Mouse (Mus musculus): ENCODE measurements at regions not wholly inside any gene's neighbourhood (a gene's known extent, or its start where the extent isn't known, plus 50 kb on each side); places are given as distances from the start of the nearest gene placed in this dataset.

DNA sequence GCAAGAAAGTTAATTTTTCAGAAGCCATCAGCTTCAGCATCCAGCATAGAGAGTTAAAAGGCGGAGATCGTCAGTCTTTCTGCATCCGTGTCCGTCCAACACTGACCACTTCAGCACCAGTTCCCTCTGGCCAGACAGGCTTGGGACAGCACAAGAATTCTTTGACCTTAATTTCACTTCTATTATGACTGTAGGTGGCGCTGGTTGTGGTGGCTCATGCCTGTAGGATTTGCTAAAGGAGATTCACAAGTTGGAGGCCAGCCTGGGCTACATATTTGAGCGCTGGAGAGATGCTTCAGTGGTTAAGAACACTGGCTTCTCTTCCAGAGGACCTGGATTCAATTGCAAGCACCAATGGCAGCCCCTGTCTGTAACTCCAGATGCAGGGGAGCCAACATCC lies 66.0 kb downstream of the Amer2 start:
- no peak for DNase-seq (ENCODE audit: extremely low spot score in 1 of 2, low spot score in 1 of 2)

DNA sequence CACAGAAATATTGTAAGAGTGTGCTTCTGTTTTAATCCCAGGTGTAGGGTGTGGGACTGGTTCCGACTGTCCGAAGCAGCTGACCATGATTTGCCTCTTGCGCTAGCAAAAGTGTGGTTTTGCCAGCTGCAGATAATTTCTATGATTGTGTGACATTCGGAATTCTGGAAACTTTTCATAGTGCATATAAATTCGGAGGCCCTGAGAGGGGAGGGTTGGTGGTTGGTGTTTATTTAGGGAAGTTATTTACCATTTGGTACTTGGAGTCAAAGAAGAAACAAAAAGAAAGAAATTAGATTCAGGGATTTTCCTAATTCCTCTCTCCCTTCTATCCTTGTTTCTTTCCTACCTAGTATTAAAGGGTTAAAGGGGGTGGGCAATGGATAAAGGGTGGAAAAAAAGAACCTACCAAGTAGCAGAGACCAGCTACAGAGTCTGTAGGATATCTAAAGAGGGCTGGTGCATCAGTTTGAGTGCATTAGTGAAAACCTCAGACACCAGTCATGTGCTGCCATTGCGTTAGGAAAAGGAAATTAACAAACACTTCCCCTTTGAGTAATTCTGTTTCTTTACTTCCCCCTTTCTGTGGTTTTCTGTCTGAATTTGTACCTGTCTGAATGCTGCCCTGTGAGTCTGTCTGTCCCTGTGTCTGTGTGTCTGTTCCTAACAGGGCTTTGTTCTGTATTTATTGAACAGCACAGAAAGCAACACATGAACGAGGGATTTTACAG lies 70.9 kb downstream of the Amer2 start:
- DNase-seq (ENCODE audit: extremely low spot score in 1 of 2, low spot score in 1 of 2) = no peak

DNA sequence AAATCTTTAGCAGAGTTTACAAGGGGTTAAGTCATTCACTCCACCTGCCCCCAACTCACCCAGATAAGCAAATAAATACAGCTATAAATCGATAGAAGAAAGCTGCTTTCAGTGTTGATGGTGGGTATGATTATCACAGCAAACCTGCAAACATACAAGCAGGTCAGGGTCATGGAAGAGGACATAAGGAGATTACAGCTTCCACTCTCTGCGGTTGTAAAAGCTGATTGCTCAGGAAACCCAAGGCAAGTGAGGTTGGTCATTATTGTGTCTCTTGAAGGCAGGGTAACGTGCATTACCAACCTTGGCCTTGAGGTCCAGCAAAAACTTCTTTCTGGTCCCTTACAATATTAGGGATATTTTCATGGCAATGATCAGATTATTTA lies 71.5 kb downstream of the Amer2 start:
- no peak for DNase-seq (ENCODE audit: extremely low spot score in 1 of 2, low spot score in 1 of 2)

DNA sequence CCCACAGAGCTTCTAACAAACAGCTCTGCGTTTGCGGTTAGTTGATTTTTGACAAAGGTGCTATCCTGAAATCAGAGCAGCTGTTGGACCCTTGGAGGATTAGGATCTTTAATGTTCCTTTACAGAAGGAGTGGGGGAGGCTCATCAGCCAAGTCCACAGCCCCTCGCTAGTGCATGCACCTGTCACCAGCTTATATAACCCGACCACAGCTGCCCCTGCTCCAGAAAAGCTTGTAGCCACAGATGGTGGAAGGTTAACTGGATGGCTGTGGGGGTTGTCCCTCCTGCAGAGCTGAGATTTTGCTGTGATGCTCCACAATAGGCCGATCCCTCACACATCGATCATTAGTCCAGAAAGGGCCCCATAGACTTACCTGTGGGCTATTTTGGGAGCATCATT lies 73.0 kb downstream of the Amer2 start:
- no peak for DNase-seq (ENCODE audit: extremely low spot score in 1 of 2, low spot score in 1 of 2)

DNA sequence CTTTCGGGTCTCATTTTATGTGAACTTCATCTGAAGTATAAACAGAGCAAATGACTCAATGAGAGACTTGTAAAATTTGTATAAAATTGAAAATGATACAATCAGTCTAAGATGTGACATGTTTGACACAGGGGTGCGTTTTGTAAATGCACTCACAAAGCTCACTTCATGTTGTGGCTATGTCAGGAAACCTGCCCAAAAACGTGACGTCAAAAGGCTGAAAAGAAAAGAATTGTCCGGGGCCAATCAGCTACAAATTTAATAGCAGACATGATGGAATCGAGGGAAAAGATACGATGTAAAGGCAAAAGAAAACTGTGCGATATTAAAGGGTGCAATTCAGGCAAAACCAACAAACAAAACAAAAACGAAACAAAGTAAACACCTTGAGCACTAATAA lies 78.2 kb downstream of the Amer2 start:
- DNase-seq (ENCODE audit: extremely low spot score in 1 of 2, low spot score in 1 of 2) = no peak

DNA sequence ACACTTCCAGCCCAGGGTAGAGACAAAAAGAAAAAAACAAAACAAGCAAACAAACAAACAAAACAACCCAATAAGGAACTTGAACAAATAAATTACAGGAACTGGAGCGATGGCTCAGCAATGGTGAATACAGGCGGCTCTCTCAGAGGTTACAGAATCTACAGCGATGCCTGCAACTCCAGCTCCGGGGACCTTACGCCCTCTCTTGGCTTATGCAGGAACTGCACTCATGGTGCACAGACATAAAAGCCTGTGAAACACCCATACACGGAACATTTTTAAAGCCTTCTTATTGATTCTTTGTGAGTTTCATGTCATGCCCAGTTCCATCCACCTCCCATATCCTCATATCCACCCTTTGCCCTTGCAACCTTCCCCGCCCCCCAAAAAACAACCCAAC lies 78.6 kb downstream of the Amer2 start:
- no peak for DNase-seq (ENCODE audit: extremely low spot score in 1 of 2, low spot score in 1 of 2)

DNA sequence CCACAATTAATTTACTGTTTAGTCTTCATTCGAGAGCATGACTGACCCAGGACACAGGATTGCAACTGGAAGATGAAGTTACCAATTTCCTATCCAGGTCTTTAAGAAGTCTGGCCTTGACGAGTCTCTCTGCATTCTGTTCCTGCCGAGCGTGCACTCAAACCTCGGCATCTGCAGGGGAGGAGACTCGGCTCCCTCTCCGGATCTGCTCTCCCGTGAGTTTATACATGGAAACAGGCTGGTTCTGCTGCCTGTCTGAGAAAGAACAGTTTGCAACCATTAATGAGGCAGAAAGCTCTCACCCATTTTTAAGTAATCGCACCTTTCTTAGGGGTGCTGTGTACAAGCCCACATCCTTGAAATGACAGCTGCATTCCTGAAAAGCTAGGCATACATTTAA lies 83.7 kb downstream of the Amer2 start:
- peak in 1 of 2 experiments; percentile 17 for DNase-seq (ENCODE audit: extremely low spot score in 1 of 2, low spot score in 1 of 2)

DNA sequence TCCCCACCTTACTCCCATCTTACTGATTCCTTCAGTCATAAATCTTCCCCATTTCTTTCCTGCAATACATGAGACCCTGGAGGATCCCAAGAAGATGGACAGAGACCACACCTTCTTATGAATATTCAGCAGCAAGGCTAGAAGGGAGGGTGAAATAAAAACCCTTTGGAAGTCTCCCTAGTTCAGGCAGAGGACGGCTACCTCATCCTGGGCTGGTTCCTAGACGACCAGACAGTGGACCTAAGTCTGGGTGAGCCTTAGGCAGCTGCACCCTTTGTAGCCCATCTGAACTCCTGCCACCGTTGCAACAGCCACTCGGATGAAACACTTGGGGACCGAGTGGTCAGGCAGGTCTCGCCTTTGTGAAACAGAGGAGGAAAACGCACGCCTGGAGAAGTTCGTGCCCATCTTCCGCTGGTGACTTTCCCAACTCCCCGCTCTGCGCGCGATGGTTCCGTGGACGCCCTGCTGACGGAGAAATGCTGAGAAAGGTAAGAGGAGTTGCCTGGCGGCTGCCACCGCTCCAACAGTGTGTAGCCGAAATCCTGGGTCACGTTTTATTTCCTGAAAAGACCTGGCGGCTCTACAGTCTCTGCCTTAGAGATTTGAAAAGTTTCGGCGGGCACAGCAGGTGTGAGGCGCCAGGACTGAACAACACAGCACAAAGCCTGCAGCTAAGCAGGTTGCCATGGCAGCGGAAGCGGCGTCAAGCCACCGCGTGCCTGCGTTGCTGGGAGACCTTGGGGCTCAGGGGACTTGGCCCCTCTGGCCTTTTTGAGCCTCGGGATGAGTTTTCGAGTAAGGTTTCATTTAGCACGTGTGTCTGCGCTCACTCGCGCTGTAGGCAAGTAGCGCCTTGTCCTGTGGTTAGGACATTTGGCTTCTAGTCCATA lies 112.2 kb downstream of the Amer2 start:
- peak in 1 of 2 experiments; percentile 49 for DNase-seq (ENCODE audit: extremely low spot score in 1 of 2, low spot score in 1 of 2)

DNA sequence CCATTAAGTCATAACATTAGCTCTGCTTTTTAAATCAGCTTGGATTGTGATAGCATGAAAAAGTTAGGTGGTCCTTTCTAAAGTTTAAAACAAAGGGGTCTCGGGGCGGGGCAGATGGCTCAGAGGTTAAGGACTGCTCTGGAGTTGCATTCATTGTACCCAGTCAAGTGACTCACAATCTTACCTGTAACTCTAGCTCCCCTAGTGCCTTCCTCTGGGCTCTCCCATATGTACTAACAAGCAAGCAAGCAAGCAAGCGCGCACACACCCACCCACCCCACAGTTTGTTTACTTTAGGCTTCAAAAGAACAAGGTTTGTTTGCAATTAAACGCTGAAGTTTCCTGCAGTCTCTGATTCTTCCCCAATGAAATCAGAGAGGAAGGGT lies 112.8 kb downstream of the Amer2 start:
- peak in 1 of 2 experiments; percentile 5 for DNase-seq (ENCODE audit: extremely low spot score in 1 of 2, low spot score in 1 of 2)

DNA sequence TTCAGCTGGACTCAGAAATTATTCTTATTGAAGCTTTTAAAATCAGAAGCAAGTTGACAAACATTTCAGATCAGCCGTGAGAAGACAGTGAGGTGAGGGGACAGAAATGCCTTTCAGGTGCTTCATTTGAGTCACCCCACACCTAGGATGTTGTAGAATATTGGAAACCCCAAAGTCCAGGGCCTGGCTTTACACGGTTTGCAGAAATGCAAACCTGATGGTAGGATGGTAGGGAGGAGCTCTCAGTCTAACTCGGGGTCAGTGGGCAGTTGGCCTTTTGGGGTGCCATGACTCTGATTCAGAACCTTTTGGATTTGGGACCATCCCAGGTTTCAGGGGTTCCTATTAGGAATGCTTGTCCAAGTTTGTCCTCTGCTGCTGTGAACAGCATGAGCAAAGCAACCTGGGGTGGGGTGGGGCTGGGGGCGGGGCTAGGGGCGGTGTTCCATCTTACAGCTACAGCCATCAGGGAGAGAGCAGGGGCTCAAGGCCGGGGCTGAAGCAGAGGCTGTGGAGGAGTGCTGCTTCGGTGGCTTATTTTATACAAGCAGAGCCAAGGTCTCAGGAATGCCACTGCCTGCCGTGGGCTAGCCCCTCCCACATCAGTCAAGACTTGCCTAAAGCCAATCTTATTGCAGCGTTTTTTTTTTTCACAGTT lies 113.3 kb downstream of the Amer2 start:
- DNase-seq (ENCODE audit: extremely low spot score in 1 of 2, low spot score in 1 of 2) = no peak

DNA sequence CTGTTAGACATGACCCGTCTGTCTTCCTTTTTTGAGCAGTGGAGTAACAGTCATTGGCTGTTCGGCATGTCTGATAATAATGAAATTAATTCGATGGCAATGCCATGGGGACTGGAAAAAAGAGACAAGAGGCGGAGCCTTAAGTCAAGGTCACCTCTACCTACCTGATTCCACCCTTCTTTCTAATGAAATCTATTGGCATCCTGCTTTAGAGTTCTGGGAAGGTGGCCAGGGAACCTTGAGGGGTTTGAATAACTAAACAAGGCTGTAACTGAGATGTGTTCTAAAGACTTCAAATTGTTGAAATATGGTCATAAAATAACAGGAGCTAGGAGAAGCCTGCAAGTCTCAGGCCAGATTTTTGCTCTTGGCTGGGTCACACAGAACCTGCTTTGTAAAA lies 116.1 kb downstream of the Amer2 start:
- DNase-seq (ENCODE audit: extremely low spot score in 1 of 2, low spot score in 1 of 2) = no peak

DNA sequence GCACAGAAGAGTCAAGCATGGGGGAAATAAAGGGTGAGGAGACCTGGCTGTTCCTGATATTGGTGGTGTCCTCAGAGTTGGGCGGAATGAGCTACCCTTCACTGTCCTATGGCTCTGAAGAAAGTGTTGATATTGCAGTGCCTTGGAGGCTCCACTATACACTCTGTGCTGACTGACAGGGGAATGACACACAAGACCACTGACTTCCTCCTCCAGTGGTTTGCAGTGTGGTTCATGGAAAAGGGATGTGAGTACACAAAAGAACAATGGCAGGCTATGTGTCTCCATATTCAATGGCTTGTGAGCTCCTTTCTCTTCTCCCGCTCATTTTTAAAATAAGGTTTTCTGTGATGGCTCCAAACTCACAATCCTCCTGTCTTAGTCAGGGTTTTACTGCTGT lies 117.8 kb downstream of the Amer2 start:
- DNase-seq (ENCODE audit: extremely low spot score in 1 of 2, low spot score in 1 of 2) = no peak

DNA sequence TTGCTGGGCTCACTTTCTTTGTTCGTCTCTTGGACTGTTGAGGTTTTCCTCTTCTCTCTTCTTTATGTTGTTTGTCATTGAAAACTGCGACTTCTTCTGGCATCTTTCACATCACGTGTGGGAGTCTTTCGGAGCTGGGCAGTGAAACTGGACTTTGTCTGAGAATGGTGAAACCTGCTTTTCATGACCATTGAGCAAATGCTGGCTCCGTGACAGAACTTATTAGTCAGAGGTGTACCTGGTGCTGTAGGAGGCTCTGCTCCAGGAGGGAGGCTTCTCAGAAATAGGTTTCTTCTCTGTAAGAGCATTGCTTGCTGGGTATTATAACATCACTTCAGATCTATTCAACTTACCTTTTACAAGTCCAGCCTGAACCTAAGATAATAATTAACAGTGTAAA lies 122.4 kb downstream of the Amer2 start:
- no peak for DNase-seq (ENCODE audit: extremely low spot score in 1 of 2, low spot score in 1 of 2)

DNA sequence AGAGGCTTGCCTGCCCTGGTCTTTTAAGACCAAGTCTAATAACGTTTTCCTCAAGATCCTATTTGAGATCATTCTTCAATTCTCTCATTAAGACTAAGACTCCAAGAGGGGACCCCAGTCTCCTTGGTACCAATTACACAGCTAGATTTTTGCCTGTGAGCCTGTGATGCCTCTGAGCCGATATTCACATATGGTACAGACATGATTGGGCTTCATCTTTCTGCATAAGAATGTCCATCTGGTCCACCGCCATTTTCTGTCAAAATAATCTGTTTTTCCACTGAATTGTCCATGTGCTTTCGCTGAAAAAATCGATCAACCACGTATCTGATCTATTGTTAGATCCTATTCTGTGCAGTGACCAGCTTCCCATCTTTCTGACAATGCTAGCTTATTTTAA lies 129.5 kb downstream of the Amer2 start:
- no peak for DNase-seq (ENCODE audit: extremely low spot score in 1 of 2, low spot score in 1 of 2)

DNA sequence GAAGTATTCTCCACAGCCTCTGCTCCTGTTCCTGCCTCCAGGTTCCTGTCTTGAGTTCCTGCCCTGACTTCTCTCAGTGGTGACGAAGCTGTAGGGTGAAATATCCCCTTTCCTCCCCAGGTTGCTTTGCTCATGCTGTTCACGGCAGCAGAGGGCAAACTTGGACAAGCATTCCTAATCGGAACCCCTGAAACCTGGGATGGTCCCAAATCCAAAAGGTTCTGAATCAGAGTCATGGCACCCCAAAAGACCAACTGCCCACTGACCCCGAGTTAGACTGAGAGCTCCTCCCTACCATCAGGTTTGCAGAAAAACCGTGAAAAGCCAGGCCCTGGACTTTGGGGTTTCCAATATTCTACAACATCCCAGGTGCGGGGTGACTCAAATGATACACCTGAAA lies 128.7 kb upstream of the Spata13 start:
- no peak for DNase-seq (ENCODE audit: extremely low spot score in 1 of 2, low spot score in 1 of 2)

DNA sequence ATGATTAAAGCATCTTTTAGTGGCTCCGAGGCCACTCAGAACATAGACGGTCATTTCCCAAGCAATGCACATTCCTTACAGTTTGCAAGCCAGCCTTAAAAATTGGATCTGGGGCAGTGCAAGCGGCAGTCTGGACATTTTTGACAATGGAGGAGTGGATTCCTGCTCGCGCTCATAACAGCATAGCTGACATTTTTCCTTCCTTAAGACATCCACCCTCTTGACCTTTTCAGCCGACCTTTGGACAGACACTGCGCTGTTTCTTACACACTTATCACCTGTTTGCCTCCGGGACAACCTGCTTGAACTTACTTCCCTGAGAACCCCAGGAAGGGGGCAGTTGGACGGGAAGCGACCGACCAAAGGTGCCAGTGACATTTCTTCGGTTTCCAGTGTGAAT lies 127.5 kb upstream of the Spata13 start:
- DNase-seq (ENCODE audit: extremely low spot score in 1 of 2, low spot score in 1 of 2) = no peak

DNA sequence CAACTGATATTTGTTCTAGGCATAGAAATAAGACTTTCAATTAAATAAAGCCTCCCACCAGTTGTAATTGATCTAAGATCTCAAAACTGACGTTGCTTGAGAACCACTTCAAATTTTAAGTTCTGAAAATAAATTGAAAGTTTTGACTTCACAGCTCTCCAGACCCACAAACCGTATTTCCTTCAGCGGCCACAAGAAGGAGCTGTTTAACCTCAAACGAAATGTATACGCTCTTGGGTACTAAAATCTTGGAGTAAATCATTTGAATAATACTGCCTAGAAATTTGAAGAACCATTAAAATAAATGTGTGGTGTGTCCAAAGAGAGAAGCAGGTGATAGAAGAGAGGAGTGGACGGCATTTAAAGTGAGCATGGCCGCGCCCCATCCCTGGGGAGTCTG lies 120.2 kb upstream of the Spata13 start:
- peak in 1 of 2 experiments; percentile 64 for DNase-seq (ENCODE audit: extremely low spot score in 1 of 2, low spot score in 1 of 2)

DNA sequence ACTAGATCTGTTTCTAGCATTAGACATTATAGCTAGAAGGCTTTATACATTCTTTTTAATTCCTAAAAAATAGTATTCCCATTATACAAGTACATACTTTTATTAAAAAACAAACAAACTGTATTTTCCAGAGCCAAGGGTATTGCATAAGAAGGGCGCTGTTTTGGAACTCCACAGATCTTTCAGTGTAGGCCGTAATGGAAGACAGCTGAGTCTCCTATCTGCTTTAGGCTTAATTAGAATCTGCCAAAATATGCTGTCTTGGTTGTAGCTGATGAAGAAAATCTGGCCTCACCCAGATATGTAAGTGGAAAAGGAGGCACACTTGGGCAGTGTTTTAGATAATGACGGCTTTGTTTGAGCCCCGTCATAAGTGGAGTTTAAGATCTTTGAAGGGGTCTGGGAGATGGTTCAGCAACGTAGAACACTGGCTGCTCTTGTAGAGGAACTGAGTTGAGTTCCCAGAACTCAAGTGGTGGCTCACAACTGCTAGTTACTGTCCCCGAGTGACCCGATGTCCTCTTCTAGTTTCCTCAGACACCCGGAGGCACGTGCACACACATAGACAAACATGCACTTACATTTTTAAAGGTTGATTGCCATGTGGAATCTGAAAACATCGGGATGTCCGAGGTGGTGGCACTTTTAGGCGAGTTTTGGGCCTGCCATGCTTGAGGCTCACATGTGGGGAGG lies 118.6 kb upstream of the Spata13 start:
- DNase-seq (ENCODE audit: extremely low spot score in 1 of 2, low spot score in 1 of 2) = no peak

DNA sequence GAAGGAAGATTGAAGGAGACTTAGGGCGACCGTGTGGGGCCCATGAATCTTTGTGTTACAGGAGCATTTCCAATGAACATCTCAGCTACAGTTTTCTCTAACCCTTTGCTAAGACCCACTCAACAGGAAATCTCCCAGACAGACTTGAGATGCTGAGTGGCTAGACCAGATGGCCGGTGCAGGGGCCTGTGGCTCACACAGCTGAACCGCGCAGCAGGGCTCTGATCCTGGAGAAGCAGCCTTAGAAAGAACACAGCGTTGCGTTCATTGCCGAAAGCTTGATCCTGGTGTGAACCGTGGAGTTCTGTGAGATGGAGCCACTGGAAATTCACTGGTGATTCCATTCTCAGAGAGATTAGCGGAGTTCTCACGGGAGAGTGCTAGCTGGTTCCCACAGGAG lies 115.9 kb upstream of the Spata13 start:
- no peak for DNase-seq (ENCODE audit: extremely low spot score in 1 of 2, low spot score in 1 of 2)

DNA sequence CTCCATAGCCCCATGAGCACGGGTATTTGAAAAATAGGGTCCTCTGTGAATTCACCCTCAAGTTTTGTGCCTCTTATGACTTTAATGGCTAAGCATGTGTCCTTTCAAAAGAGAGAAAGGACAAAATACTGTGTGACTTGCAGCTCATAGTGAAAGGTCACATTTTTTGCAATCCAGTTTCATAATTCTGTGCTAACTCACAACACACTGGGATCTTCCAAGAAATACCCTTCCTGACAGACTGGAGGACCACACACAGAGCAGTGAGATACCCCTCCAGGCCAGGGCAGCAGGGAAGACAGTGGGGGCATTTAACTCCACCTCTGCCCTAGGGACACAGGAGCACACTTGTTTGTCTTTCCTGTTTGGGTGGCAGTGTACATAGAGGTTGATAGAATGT lies 110.8 kb upstream of the Spata13 start:
- DNase-seq (ENCODE audit: extremely low spot score in 1 of 2, low spot score in 1 of 2) = no peak

DNA sequence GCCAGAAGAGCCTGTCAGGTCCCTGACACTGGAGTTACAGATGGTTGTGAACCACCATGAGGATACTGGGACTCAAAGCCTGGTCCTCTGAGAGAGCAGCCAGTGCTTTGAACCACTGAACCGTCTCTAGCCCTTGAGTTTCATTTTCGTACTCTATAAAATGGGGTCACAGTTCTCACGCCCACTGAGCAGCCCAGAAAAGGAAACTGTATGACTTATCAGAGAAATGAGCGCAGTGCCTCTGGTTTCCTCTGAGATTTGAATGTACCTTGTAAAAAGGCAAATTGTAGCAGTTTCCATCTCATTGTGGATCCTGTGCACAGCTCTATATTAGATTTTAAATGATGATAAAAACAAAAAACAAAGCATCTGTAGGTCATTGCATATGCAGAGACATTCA lies 108.9 kb upstream of the Spata13 start:
- DNase-seq (ENCODE audit: extremely low spot score in 1 of 2, low spot score in 1 of 2) = no peak

Measured in frontal cortex, adult 2 months (tissue).